In the genomic region with DNA sequence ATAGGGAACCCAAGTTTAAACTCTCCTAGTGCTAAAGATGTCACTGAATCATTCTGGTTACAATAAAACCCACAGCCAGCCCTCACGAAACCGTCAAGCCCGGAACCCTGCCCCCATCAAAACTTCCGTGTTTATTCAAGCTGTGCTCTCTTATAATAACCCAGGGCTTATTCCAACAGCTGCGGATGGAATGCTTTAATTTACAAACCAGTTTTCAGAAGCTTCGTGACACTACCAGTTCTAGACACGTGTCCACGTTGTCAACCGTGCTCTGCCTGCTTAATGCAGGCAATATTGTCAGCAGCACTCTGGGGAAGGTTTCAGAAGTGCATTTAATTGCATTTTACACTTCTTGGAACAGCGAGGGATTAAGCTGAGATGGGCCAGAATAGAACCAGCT, we compare ENCODE assay signal across 16 mouse cellular contexts.
A peak's percentile ranks its signal among the peaks of the same experiment; 100 is the strongest.
DNase-seq lines count a peak whose midpoint lies in the region; ATAC-seq lines count a peak whose summit lies in the region.
"Had no signal": no experiment of that assay in that cellular context is flagged by ENCODE, and none has a peak within 500 bp of the region (broad histone marks: within the 10 kb centered on the region; RNA-seq: fewer than 3 reads in every experiment).

No protein-coding gene starts in this region.

- H3K27me3 ChIP-seq in embryonic facial prominence, embryonic 14.5 days (replicated peaks; ENCODE audit: control insufficient read depth, insufficient read depth, low read length), result no peaks in the 10 kb centered on the region
- H3K27me3 ChIP-seq in embryonic facial prominence, embryonic 10.5 days (replicated peaks; ENCODE audit: low read depth, poor library complexity, severe bottlenecking), result no peaks in the 10 kb centered on the region
- H3K27me3 ChIP-seq in kidney, embryonic 16.5 days (ENCODE audit: insufficient read depth, low read length), result no peaks in the 10 kb centered on the region
- no peaks in the 10 kb centered on the region for H3K27me3 ChIP-seq in heart, embryonic 11.5 days (ENCODE audit: control insufficient read depth, insufficient read depth, low read length)
- H3K27me3 ChIP-seq: CH12.LX had no signal

- DNase-seq in embryonic facial prominence, embryonic 14.5 days (ENCODE audit: low spot score), result peak; percentile 57
- no peak for DNase-seq in embryonic facial prominence, embryonic 10.5 days (ENCODE audit: low spot score)
- DNase-seq in kidney, adult 9 months, result peak; percentile 8
- DNase-seq in brain, embryonic 18.5 days (ENCODE audit: low read depth, low spot score), result peak; percentile 22
- DNase-seq in lung, postnatal 25 days (ENCODE audit: low spot score), result peak; percentile 35
- no peak for DNase-seq in frontal cortex, postnatal 25 days (ENCODE audit: low spot score in 2 of 2)
- DNase-seq: cerebellum, adult 8-10 months; heart, postnatal 36 days; thymus, postnatal 25 days had no signal

- ATAC-seq in embryonic facial prominence, embryonic 14.5 days (ENCODE audit: low read depth), result no peak
- no peak for ATAC-seq in kidney, embryonic 16.5 days (ENCODE audit: low FRiP score, low TSS enrichment)
- ATAC-seq in heart, embryonic 11.5 days (replicated peaks; ENCODE audit: insufficient number of reproducible peaks, low FRiP score, low TSS enrichment), result no peak
- ATAC-seq: activated CD4-positive, CD25-positive, alpha-beta regulatory T cell, adult 4 months had no signal

- H3K4me1 ChIP-seq in embryonic facial prominence, embryonic 14.5 days (ENCODE audit: control insufficient read depth, insufficient read depth, low read length), result no peaks in the 10 kb centered on the region
- H3K4me1 ChIP-seq in embryonic facial prominence, embryonic 10.5 days, result peaks cover 8% of the 10 kb centered on the region
- H3K4me1 ChIP-seq in kidney, embryonic 16.5 days (ENCODE audit: insufficient read depth, low read length), result no peaks in the 10 kb centered on the region
- H3K4me1 ChIP-seq in heart, embryonic 11.5 days (ENCODE audit: control insufficient read depth, insufficient read depth, low read length), result no peaks in the 10 kb centered on the region

- no peak overlapping the region for H3K27ac ChIP-seq in embryonic facial prominence, embryonic 14.5 days (replicated peaks; ENCODE audit: low read depth, low read length)
- no peak overlapping the region for H3K27ac ChIP-seq in embryonic facial prominence, embryonic 10.5 days (replicated peaks)
- no peak overlapping the region for H3K27ac ChIP-seq in kidney, embryonic 16.5 days (ENCODE audit: low read length)
- no peak overlapping the region for H3K27ac ChIP-seq in heart, embryonic 11.5 days (ENCODE audit: low read depth, low read length)
- H3K27ac ChIP-seq: heart, embryonic 10.5 days; liver, embryonic 14.5 days had no signal

- H3K4me2 ChIP-seq in embryonic facial prominence, embryonic 14.5 days (ENCODE audit: low read depth, low read length), result no peak overlapping the region
- H3K4me2 ChIP-seq in kidney, embryonic 16.5 days (replicated peaks; ENCODE audit: low read depth, low read length), result no peak overlapping the region
- no peak overlapping the region for H3K4me2 ChIP-seq in heart, embryonic 11.5 days

- H3K4me3 ChIP-seq in embryonic facial prominence, embryonic 14.5 days (ENCODE audit: low read depth, low read length), result no peak overlapping the region
- H3K4me3 ChIP-seq in embryonic facial prominence, embryonic 10.5 days, result no peak overlapping the region
- H3K4me3 ChIP-seq in kidney, embryonic 16.5 days (ENCODE audit: low read length), result no peak overlapping the region
- no peak overlapping the region for H3K4me3 ChIP-seq in heart, embryonic 11.5 days (ENCODE audit: low read depth, low read length)
- H3K4me3 ChIP-seq: erythroblast, embryonic 14.5 days; heart, embryonic 10.5 days had no signal

- H3K36me3 ChIP-seq in embryonic facial prominence, embryonic 14.5 days (ENCODE audit: control insufficient read depth, insufficient read depth, low read length), result no peaks in the 10 kb centered on the region
- H3K36me3 ChIP-seq in embryonic facial prominence, embryonic 10.5 days (replicated peaks), result no peaks in the 10 kb centered on the region
- no peaks in the 10 kb centered on the region for H3K36me3 ChIP-seq in kidney, embryonic 16.5 days (ENCODE audit: insufficient read depth, low read length)
- H3K36me3 ChIP-seq in heart, embryonic 11.5 days (ENCODE audit: control insufficient read depth, insufficient read depth, low read length), result no peaks in the 10 kb centered on the region
- H3K36me3 ChIP-seq: heart, embryonic 10.5 days had no signal

- WGBS in embryonic facial prominence, embryonic 14.5 days, result 59% methylated on average over 10 of the region's 10 CpGs
- 80% methylated on average over 10 of the region's 10 CpGs for WGBS in embryonic facial prominence, embryonic 10.5 days
- WGBS in kidney, embryonic 16.5 days, result 55% methylated on average over 10 of the region's 10 CpGs
- 76% methylated on average over 10 of the region's 10 CpGs for WGBS in heart, embryonic 11.5 days (ENCODE audit: insufficient replicate concordance)

- H3K9ac ChIP-seq in embryonic facial prominence, embryonic 14.5 days (ENCODE audit: low read depth, low read length), result no peak overlapping the region
- H3K9ac ChIP-seq in kidney, embryonic 16.5 days (replicated peaks; ENCODE audit: low read length), result no peak overlapping the region
- no peak overlapping the region for H3K9ac ChIP-seq in heart, embryonic 11.5 days (ENCODE audit: low read depth, low read length)
- H3K9ac ChIP-seq: liver, embryonic 14.5 days had no signal

- no peaks in the 10 kb centered on the region for H3K9me3 ChIP-seq in embryonic facial prominence, embryonic 14.5 days (ENCODE audit: control insufficient read depth, low read length)
- H3K9me3 ChIP-seq in embryonic facial prominence, embryonic 10.5 days, result no peaks in the 10 kb centered on the region
- H3K9me3 ChIP-seq in kidney, embryonic 16.5 days (ENCODE audit: low read length), result no peaks in the 10 kb centered on the region
- no peaks in the 10 kb centered on the region for H3K9me3 ChIP-seq in heart, embryonic 11.5 days (replicated peaks; ENCODE audit: control insufficient read depth, low read length)
- H3K9me3 ChIP-seq: heart, embryonic 10.5 days had no signal

Comparison
In these comparisons a context has a peak if more than half of its experiments do, and no peak if none do; other contexts are left out.
1. DNase-seq: peak in embryonic facial prominence, embryonic 14.5 days (single experiment), kidney, adult 9 months (single experiment), brain, embryonic 18.5 days (single experiment) and lung, postnatal 25 days (single experiment); none in embryonic facial prominence, embryonic 10.5 days (single experiment) and frontal cortex, postnatal 25 days (0 of 2).